Mouse (Mus musculus): ENCODE measurements around the gene Ptafr. TPM values are rescaled to one million over a fixed set of nuclear protein-coding genes. Genes with fewer than 3 reads are reported as not detected.
A peak's percentile ranks its signal among the peaks of the same experiment; 100 is the strongest.
"Not testable (repeated sequence)": the region's sequence is repeated elsewhere in the genome, so short reads cannot be mapped to it uniquely, and the experiment has no call there.

Ptafr gene
- polyA plus RNA-seq, 1 experiment from 2014 or later = 0.31 TPM

DNA sequence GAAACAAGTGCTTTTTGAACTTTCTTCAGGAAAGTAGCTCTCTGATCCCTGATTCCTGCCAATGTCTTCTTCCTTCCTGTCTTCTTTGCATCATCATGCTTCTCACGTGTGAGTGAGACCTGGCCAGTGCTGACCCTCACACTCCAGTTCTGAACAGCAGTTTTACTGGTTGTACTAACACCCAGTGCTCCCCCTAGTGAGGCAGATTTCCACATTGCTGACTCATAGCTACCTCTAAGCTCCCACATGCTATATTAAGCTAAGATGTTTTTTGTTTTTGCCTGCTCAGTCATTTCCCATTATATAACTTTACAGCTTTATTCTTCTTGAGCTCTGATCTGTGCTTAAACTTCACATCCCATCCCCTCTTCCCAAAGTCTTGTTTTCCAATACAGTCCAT lies 21.1 kb upstream of the Ptafr start:
- no peaks in the 10 kb centered on the region for H3K9me3 ChIP-seq (ENCODE audit: control insufficient read depth, low read length)
- DNase-seq (ENCODE audit: low spot score, missing footprints) = no peak
- H3K4me2 ChIP-seq = no peak overlapping the region
- H3K4me3 ChIP-seq (ENCODE audit: low read depth, low read length) = no peak overlapping the region
- ATAC-seq (ENCODE audit: low FRiP score) = no peak
- no peak overlapping the region for H3K9ac ChIP-seq (ENCODE audit: low read length)
- H3K27ac ChIP-seq (ENCODE audit: low read depth, low read length) = no peak overlapping the region
- no peaks in the 10 kb centered on the region for H3K27me3 ChIP-seq (ENCODE audit: control insufficient read depth, insufficient read depth, low read length)
- H3K4me1 ChIP-seq (ENCODE audit: control insufficient read depth, insufficient read depth, low read length) = no peaks in the 10 kb centered on the region
- peaks cover 9% of the 10 kb centered on the region; the same call in 1 of the 2 replicates for H3K36me3 ChIP-seq (ENCODE audit: control insufficient read depth, insufficient read depth, low read length)
- 60% methylated on average over 1 of the region's 1 CpGs for WGBS

DNA sequence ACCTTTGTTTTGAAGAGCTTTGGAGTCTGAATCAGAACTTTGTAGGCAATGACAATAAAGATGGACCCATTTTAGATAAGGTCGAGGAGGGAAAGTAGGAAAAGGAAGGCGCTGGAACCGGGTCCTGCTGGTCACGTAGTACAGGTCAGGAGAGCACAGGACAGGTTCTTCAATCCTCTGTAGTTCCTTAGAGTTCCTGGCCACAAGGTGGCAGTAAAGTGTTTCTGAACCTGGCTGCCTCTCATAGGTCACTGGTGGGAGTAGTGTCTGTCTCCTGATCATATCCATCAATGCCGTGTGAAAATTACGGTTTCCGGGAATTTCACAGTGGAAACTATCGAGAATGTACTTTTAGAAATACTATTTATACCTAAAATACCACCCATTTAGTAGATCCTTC lies 18.0 kb upstream of the Ptafr start:
- Histone ChIP-seq H3K9me3 (ENCODE audit: control insufficient read depth, low read length) (no peaks in the 10 kb centered on the region), H3K27me3 (ENCODE audit: control insufficient read depth, insufficient read depth, low read length) (no peaks in the 10 kb centered on the region), H3K27ac (ENCODE audit: low read depth, low read length) (no peak overlapping the region), H3K36me3 (ENCODE audit: control insufficient read depth, insufficient read depth, low read length) (peaks cover 22% of the 10 kb centered on the region), H3K4me2 (no peak overlapping the region), H3K4me1 (ENCODE audit: control insufficient read depth, insufficient read depth, low read length) (no peaks in the 10 kb centered on the region), H3K4me3 (ENCODE audit: low read depth, low read length) (no peak overlapping the region), H3K9ac (ENCODE audit: low read length) (no peak overlapping the region)
- ATAC-seq (ENCODE audit: low FRiP score) (no peak), DNase-seq (ENCODE audit: low spot score, missing footprints) (peak; percentile 94)
- WGBS = 54% methylated on average over 8 of the region's 8 CpGs

DNA sequence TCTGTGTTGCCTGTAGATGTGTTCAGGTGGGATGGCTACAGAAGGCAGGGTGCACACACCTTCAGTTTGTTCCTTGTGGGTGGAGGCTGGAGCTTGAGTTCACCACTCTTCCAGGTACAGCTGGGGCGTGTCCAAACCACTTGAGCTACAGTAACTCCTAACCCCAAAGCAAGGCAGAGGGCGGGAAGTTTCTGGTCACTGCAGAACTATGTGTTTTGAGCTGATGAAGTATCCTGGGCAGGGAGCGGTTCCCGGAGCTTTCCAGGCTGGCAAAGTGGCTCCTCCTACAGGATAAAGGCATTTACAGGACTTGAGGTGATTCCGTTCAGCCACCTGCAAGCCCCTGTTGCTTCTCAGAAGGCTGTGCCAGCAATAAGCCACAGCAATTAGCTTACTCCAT lies 9.6 kb upstream of the Ptafr start:
- Histone ChIP-seq H3K4me2 (no peak overlapping the region), H3K4me1 (ENCODE audit: control insufficient read depth, insufficient read depth, low read length) (no peaks in the 10 kb centered on the region), H3K9ac (ENCODE audit: low read length) (no peak overlapping the region), H3K27ac (ENCODE audit: low read depth, low read length) (no peak overlapping the region), H3K9me3 (ENCODE audit: control insufficient read depth, low read length) (no peaks in the 10 kb centered on the region), H3K4me3 (ENCODE audit: low read depth, low read length) (no peak overlapping the region), H3K36me3 (ENCODE audit: control insufficient read depth, insufficient read depth, low read length) (peaks cover 23% of the 10 kb centered on the region), H3K27me3 (ENCODE audit: control insufficient read depth, insufficient read depth, low read length) (no peaks in the 10 kb centered on the region)
- WGBS = 79% methylated on average over 5 of the region's 5 CpGs
- ATAC-seq (ENCODE audit: low FRiP score) (no peak), DNase-seq (ENCODE audit: low spot score, missing footprints) (no peak)

DNA sequence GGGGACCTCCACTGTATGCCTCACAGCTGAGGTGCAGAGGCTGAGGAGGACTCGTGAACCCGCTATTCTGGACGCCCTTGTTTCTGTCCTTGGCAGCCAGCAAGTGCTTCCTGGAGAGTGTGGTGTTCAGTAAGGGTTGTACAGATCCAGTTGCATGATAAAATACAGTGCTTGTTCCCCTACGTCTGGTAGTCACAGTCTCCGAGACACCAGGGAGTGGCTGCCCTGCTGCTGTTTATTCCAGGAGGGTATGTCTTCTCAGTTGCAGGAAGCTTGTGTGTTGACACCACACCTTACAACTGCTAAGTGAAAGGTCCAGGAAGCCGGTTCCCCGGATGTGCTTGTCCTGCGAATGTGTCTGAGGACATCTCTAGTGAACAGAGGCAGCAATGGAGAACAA lies 9.2 kb upstream of the Ptafr start:
- H3K27ac ChIP-seq (ENCODE audit: low read depth, low read length) = no peak overlapping the region
- no peaks in the 10 kb centered on the region for H3K9me3 ChIP-seq (ENCODE audit: control insufficient read depth, low read length)
- no peak overlapping the region for H3K4me3 ChIP-seq (ENCODE audit: low read depth, low read length)
- H3K9ac ChIP-seq (ENCODE audit: low read length) = no peak overlapping the region
- no peak for DNase-seq (ENCODE audit: low spot score, missing footprints)
- H3K4me2 ChIP-seq = no peak overlapping the region
- no peaks in the 10 kb centered on the region for H3K27me3 ChIP-seq (ENCODE audit: control insufficient read depth, insufficient read depth, low read length)
- peaks cover 23% of the 10 kb centered on the region; the same call in 1 of the 2 replicates for H3K36me3 ChIP-seq (ENCODE audit: control insufficient read depth, insufficient read depth, low read length)
- 87% methylated on average over 8 of the region's 8 CpGs for WGBS
- H3K4me1 ChIP-seq (ENCODE audit: control insufficient read depth, insufficient read depth, low read length) = no peaks in the 10 kb centered on the region
- no peak for ATAC-seq (ENCODE audit: low FRiP score)

DNA sequence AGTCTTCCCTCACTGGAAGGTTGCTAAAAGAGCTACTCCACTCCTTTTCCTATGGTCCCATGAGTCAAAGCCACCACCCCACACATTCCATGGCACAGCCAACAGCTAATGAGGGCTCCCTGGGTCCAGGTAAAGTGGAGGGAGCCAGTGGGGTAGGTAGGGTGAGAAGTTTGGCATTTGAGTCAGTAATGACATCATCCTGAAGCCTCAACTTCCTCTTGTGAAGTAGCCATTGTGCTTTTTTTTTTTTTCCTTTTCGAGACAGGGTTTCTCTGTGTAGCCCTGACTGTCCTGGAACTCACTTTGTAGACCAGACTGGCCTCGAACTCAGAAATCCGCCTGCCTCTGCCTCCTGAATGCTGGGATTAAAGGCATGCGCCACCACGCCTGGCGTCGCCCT lies 8.3 kb upstream of the Ptafr start:
- not testable (repeated sequence) for DNase-seq (ENCODE audit: low spot score, missing footprints); H3K4me3 ChIP-seq (ENCODE audit: low read depth, low read length); H3K27ac ChIP-seq (ENCODE audit: low read depth, low read length); H3K4me2 ChIP-seq; H3K9ac ChIP-seq (ENCODE audit: low read length); H3K9me3 ChIP-seq (ENCODE audit: control insufficient read depth, low read length); ATAC-seq (ENCODE audit: low FRiP score); H3K27me3 ChIP-seq (ENCODE audit: control insufficient read depth, insufficient read depth, low read length); H3K4me1 ChIP-seq (ENCODE audit: control insufficient read depth, insufficient read depth, low read length)
- peaks cover 20% of the 10 kb centered on the region; the same call in 1 of the 2 replicates for H3K36me3 ChIP-seq (ENCODE audit: control insufficient read depth, insufficient read depth, low read length)
- 89% methylated on average over 7 of the region's 7 CpGs for WGBS

DNA sequence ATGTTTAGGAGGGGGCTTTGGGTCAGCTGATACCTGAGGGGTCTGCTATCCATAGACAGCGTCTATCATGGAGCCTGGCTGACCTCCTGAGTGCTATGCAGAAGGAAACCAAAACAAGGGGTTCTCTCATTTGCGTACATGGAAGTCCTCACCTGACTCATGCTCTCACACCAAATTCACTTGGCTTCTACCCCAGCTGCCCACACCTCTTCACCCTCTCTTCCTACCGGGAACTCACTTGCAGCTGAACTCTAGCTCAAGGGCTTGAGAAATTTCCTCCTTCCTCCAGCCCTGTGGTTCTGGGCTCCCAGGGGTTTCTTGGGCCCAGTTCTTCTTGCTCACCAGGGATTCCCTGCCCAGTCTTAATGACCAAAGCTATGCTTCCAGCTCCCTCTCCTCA lies 606 bp upstream of the Ptafr start:
- no peak for ATAC-seq (ENCODE audit: low FRiP score)
- Histone ChIP-seq H3K4me1 (ENCODE audit: control insufficient read depth, insufficient read depth, low read length) (no peaks in the 10 kb centered on the region), H3K9me3 (ENCODE audit: control insufficient read depth, low read length) (no peaks in the 10 kb centered on the region), H3K36me3 (ENCODE audit: control insufficient read depth, insufficient read depth, low read length) (no peaks in the 10 kb centered on the region), H3K9ac (ENCODE audit: low read length) (no peak overlapping the region), H3K27me3 (ENCODE audit: control insufficient read depth, insufficient read depth, low read length) (no peaks in the 10 kb centered on the region), H3K27ac (ENCODE audit: low read depth, low read length) (no peak overlapping the region), H3K4me2 (no peak overlapping the region), H3K4me3 (ENCODE audit: low read depth, low read length) (no peak overlapping the region)
- no peak for DNase-seq (ENCODE audit: low spot score, missing footprints)
- 80% methylated on average over 3 of the region's 3 CpGs for WGBS

DNA sequence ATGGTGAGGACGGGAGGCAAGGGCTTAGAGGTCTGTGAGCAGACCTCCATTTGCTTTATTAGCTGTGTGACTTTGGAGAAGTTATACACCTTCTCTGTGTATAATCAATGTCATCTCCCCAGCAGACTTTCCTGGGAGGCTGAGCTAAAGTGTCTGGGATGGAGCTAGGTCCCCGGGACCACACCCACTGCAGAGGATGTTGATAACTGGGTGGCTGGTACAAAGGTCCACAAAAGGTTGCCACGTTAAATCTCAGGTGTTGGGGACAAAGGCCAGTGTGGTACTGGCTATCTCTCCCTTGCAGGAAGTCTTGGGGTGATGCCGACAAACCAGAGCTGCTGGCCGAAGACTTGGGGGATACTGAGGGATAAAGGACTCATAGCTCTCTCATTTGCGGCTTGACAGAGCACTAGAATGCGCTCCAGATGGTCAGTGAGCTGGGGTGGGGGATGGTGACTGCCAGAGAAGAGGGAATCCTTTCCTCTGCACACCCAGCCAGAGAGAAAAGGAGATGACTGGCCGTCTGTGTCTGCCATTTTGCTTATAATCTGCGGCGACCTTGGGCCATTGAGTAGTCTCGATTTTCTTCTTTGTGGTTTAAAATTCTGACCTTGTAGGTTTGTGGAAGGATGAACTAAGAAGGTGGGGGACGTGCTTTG lies 1.4 kb downstream of the Ptafr start:
- no peaks in the 10 kb centered on the region for H3K4me1 ChIP-seq (ENCODE audit: control insufficient read depth, insufficient read depth, low read length)
- H3K9ac ChIP-seq (ENCODE audit: low read length) = no peak overlapping the region
- 83% methylated on average over 12 of the region's 12 CpGs for whole genome bisulfite sequencing
- no peaks in the 10 kb centered on the region for H3K27me3 ChIP-seq (ENCODE audit: control insufficient read depth, insufficient read depth, low read length)
- H3K9me3 ChIP-seq (ENCODE audit: control insufficient read depth, low read length) = peaks cover 2% of the 10 kb centered on the region; the same call in 1 of the 2 replicates
- DNase-seq (ENCODE audit: low spot score, missing footprints) (no peak), ATAC-seq (ENCODE audit: low FRiP score) (no peak)
- no peak overlapping the region for H3K4me2 ChIP-seq
- no peak overlapping the region for H3K27ac ChIP-seq (ENCODE audit: low read depth, low read length)
- no peaks in the 10 kb centered on the region for H3K36me3 ChIP-seq (ENCODE audit: control insufficient read depth, insufficient read depth, low read length)
- H3K4me3 ChIP-seq (ENCODE audit: low read depth, low read length) = no peak overlapping the region

DNA sequence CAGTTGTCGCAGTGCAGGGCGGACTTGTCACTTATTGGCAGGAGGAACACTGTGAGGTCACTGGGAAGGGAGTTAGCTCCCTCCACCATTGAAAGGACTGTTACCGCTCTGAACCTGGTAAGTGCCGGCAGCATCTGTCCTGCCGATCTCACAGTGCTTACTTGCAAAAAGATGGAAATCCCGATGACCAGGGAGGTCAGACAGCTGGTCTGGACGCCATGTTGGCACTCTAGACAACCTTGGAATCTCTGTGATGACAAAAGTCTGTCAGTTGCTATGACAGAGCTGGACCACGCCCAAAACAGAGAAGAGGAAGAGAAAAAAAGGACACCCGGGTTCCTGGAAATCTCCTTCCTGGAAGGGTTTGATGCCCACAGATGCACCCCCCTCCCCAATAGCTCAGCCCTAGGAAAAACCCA lies 3.5 kb downstream of the Ptafr start:
- WGBS = 75% methylated on average over 9 of the region's 9 CpGs
- H3K4me2 ChIP-seq = no peak overlapping the region
- H3K9ac ChIP-seq (ENCODE audit: low read length) = no peak overlapping the region
- peaks cover 2% of the 10 kb centered on the region; the same call in 1 of the 2 replicates for H3K9me3 ChIP-seq (ENCODE audit: control insufficient read depth, low read length)
- no peak for DNase-seq (ENCODE audit: low spot score, missing footprints)
- no peaks in the 10 kb centered on the region for H3K36me3 ChIP-seq (ENCODE audit: control insufficient read depth, insufficient read depth, low read length)
- H3K4me3 ChIP-seq (ENCODE audit: low read depth, low read length) = no peak overlapping the region
- H3K4me1 ChIP-seq (ENCODE audit: control insufficient read depth, insufficient read depth, low read length) = no peaks in the 10 kb centered on the region
- no peak for ATAC-seq (ENCODE audit: low FRiP score)
- no peak overlapping the region for H3K27ac ChIP-seq (ENCODE audit: low read depth, low read length)
- no peaks in the 10 kb centered on the region for H3K27me3 ChIP-seq (ENCODE audit: control insufficient read depth, insufficient read depth, low read length)

DNA sequence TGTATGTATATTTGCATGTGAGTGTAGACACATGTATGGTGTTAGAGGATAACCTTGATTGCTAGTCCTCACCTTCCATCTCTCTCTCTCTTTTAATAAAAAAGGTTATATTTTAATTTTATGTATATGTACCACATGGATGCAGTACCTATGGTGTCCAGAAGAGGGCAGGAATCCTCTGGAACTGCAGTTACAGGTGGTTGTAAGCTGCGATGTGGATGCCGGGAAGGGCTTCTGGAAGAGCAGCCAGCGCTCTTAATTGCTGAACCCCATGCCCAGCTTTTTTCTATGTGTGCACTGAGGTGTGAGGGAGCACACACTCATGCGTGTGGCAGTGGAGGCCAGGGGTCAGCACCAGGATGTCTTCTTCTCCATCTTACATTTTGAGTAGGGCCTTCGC lies 5.2 kb downstream of the Ptafr start:
- ATAC-seq (ENCODE audit: low FRiP score) = no peak
- H3K4me2 ChIP-seq = no peak overlapping the region
- no peak for DNase-seq (ENCODE audit: low spot score, missing footprints)
- H3K36me3 ChIP-seq (ENCODE audit: control insufficient read depth, insufficient read depth, low read length) = no peaks in the 10 kb centered on the region
- no peaks in the 10 kb centered on the region for H3K27me3 ChIP-seq (ENCODE audit: control insufficient read depth, insufficient read depth, low read length)
- no peaks in the 10 kb centered on the region for H3K4me1 ChIP-seq (ENCODE audit: control insufficient read depth, insufficient read depth, low read length)
- H3K27ac ChIP-seq (ENCODE audit: low read depth, low read length) = no peak overlapping the region
- 89% methylated on average over 5 of the region's 5 CpGs for WGBS
- H3K9me3 ChIP-seq (ENCODE audit: control insufficient read depth, low read length) = peaks cover 2% of the 10 kb centered on the region; the same call in 1 of the 2 replicates
- H3K9ac ChIP-seq (ENCODE audit: low read length) = no peak overlapping the region
- no peak overlapping the region for H3K4me3 ChIP-seq (ENCODE audit: low read depth, low read length)

Measured in midbrain, embryonic 11.5 days (tissue).